Mouse (Mus musculus): ENCODE measurements around the gene Arel1. TPM values are rescaled to one million over a fixed set of nuclear protein-coding genes. Genes with fewer than 3 reads are reported as not detected.

Gene Arel1
- total and polyA plus RNA-seq, 2 experiments = 21.0 to 22.4 TPM

- WGBS = 96% methylated on average over 7 of the region's 7 CpGs
- Histone ChIP-seq H3K79me2 (ENCODE audit: control insufficient read depth, insufficient read depth, low read length) (no peaks in the 10 kb centered on the region), H3K4me1 (ENCODE audit: control insufficient read depth, insufficient read depth, low read length) (peaks cover 29% of the 10 kb centered on the region), H3K9ac (ENCODE audit: low read depth, low read length) (no peak overlapping the region), H3K4me3 (ENCODE audit: insufficient read depth, low read depth, low read length) (no peak overlapping the region), H3K27me3 (ENCODE audit: control insufficient read depth, insufficient read depth, low read length) (no peaks in the 10 kb centered on the region), H3K27ac (replicated peaks; ENCODE audit: insufficient read depth, low read depth, low read length) (peak overlapping the region; percentile 8), H3K36me3 (ENCODE audit: control insufficient read depth, insufficient read depth, low read length) (peaks cover 24% of the 10 kb centered on the region)
- TF ChIP-seq POLR2A (IDR thresholded peaks at IDR 0.05; ENCODE audit: extremely low read depth, insufficient read depth, low read length) = no peak
- no peak for TF ChIP-seq CTCF (IDR thresholded peaks at IDR 0.05; ENCODE audit: low read depth, low read length)
- no peak for DNase-seq (ENCODE audit: extremely low read depth, low read depth, low spot score)
These were observed 30.4 kb downstream of the Arel1 start for GRCm38 (mm10) chr12:84940343-84940742.

GRCm38 (mm10) chr12:84939117-84939516, 31.6 kb downstream of the Arel1 start:
- peak overlapping the region; percentile 52 for H3K27ac ChIP-seq (replicated peaks; ENCODE audit: insufficient read depth, low read depth, low read length)
- peaks cover 22% of the 10 kb centered on the region for H3K4me1 ChIP-seq (ENCODE audit: control insufficient read depth, insufficient read depth, low read length)
- H3K4me3 ChIP-seq (ENCODE audit: insufficient read depth, low read depth, low read length) = no peak overlapping the region
- no peak for DNase-seq (ENCODE audit: extremely low read depth, low read depth, low spot score)
- TF ChIP-seq CTCF (IDR thresholded peaks at IDR 0.05; ENCODE audit: low read depth, low read length) (no peak), POLR2A (IDR thresholded peaks at IDR 0.05; ENCODE audit: extremely low read depth, insufficient read depth, low read length) (no peak)
- H3K36me3 ChIP-seq (ENCODE audit: control insufficient read depth, insufficient read depth, low read length) = peaks cover 29% of the 10 kb centered on the region
- no peaks in the 10 kb centered on the region for H3K27me3 ChIP-seq (ENCODE audit: control insufficient read depth, insufficient read depth, low read length)
- no peaks in the 10 kb centered on the region for H3K79me2 ChIP-seq (ENCODE audit: control insufficient read depth, insufficient read depth, low read length)
- WGBS = 45% methylated on average over 7 of the region's 7 CpGs
- no peak overlapping the region for H3K9ac ChIP-seq (ENCODE audit: low read depth, low read length)

GRCm38 (mm10) chr12:84935343-84935742, 35.4 kb downstream of the Arel1 start:
- Histone ChIP-seq H3K27me3 (ENCODE audit: control insufficient read depth, insufficient read depth, low read length) (no peaks in the 10 kb centered on the region), H3K36me3 (ENCODE audit: control insufficient read depth, insufficient read depth, low read length) (peaks cover 36% of the 10 kb centered on the region), H3K79me2 (ENCODE audit: control insufficient read depth, insufficient read depth, low read length) (no peaks in the 10 kb centered on the region), H3K4me3 (ENCODE audit: insufficient read depth, low read depth, low read length) (no peak overlapping the region), H3K27ac (replicated peaks; ENCODE audit: insufficient read depth, low read depth, low read length) (no peak overlapping the region), H3K4me1 (ENCODE audit: control insufficient read depth, insufficient read depth, low read length) (peaks cover 10% of the 10 kb centered on the region), H3K9ac (ENCODE audit: low read depth, low read length) (no peak overlapping the region)
- DNase-seq (ENCODE audit: extremely low read depth, low read depth, low spot score) = no peak
- WGBS = 88% methylated on average over 5 of the region's 5 CpGs
- no peak for TF ChIP-seq CTCF (IDR thresholded peaks at IDR 0.05; ENCODE audit: low read depth, low read length)
- no peak for TF ChIP-seq POLR2A (IDR thresholded peaks at IDR 0.05; ENCODE audit: extremely low read depth, insufficient read depth, low read length)

- Histone ChIP-seq H3K4me1 (ENCODE audit: control insufficient read depth, insufficient read depth, low read length) (no peaks in the 10 kb centered on the region), H3K27me3 (ENCODE audit: control insufficient read depth, insufficient read depth, low read length) (no peaks in the 10 kb centered on the region), H3K27ac (replicated peaks; ENCODE audit: insufficient read depth, low read depth, low read length) (no peak overlapping the region), H3K4me3 (ENCODE audit: insufficient read depth, low read depth, low read length) (no peak overlapping the region), H3K9ac (ENCODE audit: low read depth, low read length) (no peak overlapping the region), H3K36me3 (ENCODE audit: control insufficient read depth, insufficient read depth, low read length) (peaks cover 44% of the 10 kb centered on the region), H3K79me2 (ENCODE audit: control insufficient read depth, insufficient read depth, low read length) (no peaks in the 10 kb centered on the region)
- 94% methylated on average over 6 of the region's 6 CpGs for WGBS
- DNase-seq (ENCODE audit: extremely low read depth, low read depth, low spot score) = no peak
- no peak for TF ChIP-seq POLR2A (IDR thresholded peaks at IDR 0.05; ENCODE audit: extremely low read depth, insufficient read depth, low read length)
- TF ChIP-seq CTCF (IDR thresholded peaks at IDR 0.05; ENCODE audit: low read depth, low read length) = no peak
These were observed 38.5 kb downstream of the Arel1 start for GRCm38 (mm10) chr12:84932210-84932609.

- no peak overlapping the region for H3K9ac ChIP-seq (ENCODE audit: low read depth, low read length)
- H3K27ac ChIP-seq (replicated peaks; ENCODE audit: insufficient read depth, low read depth, low read length) = no peak overlapping the region
- H3K36me3 ChIP-seq (ENCODE audit: control insufficient read depth, insufficient read depth, low read length) = peaks cover 69% of the 10 kb centered on the region
- TF ChIP-seq CTCF (IDR thresholded peaks at IDR 0.05; ENCODE audit: low read depth, low read length) (no peak), POLR2A (IDR thresholded peaks at IDR 0.05; ENCODE audit: extremely low read depth, insufficient read depth, low read length) (no peak)
- no peak overlapping the region for H3K4me3 ChIP-seq (ENCODE audit: insufficient read depth, low read depth, low read length)
- DNase-seq (ENCODE audit: extremely low read depth, low read depth, low spot score) = no peak
- H3K27me3 ChIP-seq (ENCODE audit: control insufficient read depth, insufficient read depth, low read length) = no peaks in the 10 kb centered on the region
- no peaks in the 10 kb centered on the region for H3K4me1 ChIP-seq (ENCODE audit: control insufficient read depth, insufficient read depth, low read length)
- no peaks in the 10 kb centered on the region for H3K79me2 ChIP-seq (ENCODE audit: control insufficient read depth, insufficient read depth, low read length)
- 93% methylated on average over 6 of the region's 6 CpGs for WGBS
These were observed 44.2 kb downstream of the Arel1 start for GRCm38 (mm10) chr12:84926542-84926941.

- Histone ChIP-seq H3K4me1 (ENCODE audit: control insufficient read depth, insufficient read depth, low read length) (no peaks in the 10 kb centered on the region), H3K79me2 (ENCODE audit: control insufficient read depth, insufficient read depth, low read length) (no peaks in the 10 kb centered on the region), H3K36me3 (ENCODE audit: control insufficient read depth, insufficient read depth, low read length) (peaks cover 64% of the 10 kb centered on the region), H3K27ac (replicated peaks; ENCODE audit: insufficient read depth, low read depth, low read length) (no peak overlapping the region), H3K4me3 (ENCODE audit: insufficient read depth, low read depth, low read length) (no peak overlapping the region), H3K9ac (ENCODE audit: low read depth, low read length) (no peak overlapping the region), H3K27me3 (ENCODE audit: control insufficient read depth, insufficient read depth, low read length) (no peaks in the 10 kb centered on the region)
- 93% methylated on average over 5 of the region's 5 CpGs for whole genome bisulfite sequencing
- no peak for DNase-seq (ENCODE audit: extremely low read depth, low read depth, low spot score)
- TF ChIP-seq CTCF (IDR thresholded peaks at IDR 0.05; ENCODE audit: low read depth, low read length) = no peak
- TF ChIP-seq POLR2A (IDR thresholded peaks at IDR 0.05; ENCODE audit: extremely low read depth, insufficient read depth, low read length) = no peak
These were observed 46.4 kb downstream of the Arel1 start for GRCm38 (mm10) chr12:84924324-84924723.
